Mouse (Mus musculus) megakaryocyte, embryonic 14.5 days (primary cell): ENCODE results near the gene a.

Experiments used
- FLI1 ChIP-seq: IDR thresholded peaks from 2 replicates; pipeline ENCODE4 v1.6.1; 2012; ENCODE audit warnings: low read length, inconsistent platforms, mixed read lengths
- GATA1 ChIP-seq: IDR thresholded peaks from 3 replicates; pipeline ENCODE4 v1.6.1; 2012; ENCODE audit warnings: mixed read lengths, low read length, inconsistent platforms, borderline replicate concordance

DNA sequence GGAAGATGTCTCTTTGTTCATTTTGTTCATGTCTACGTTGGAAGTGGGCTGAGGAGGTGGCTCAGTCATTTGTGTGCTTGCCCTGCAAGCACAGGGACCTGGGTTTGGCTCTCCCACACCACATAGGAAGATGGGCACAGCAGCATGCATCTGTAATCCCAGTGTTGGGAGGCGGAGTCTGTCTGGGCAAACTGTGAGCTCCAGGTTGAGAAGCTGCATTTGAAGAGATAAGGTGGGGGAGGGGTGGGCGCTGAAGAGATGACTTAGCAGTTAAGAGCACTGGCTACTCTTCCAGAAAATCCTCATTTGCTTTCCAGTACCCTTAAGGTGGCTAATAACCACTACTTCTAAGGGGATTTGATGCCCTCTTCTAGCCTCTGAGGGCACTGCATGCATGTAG lies 5.0 kb upstream of the a start:
- TF ChIP-seq GATA1 (no peak), FLI1 (no peak)
